Mouse (Mus musculus) MEL (cell line): ENCODE measurements around the gene Mrps27. TPM values are rescaled to one million over a fixed set of nuclear protein-coding genes. Genes with fewer than 3 reads are reported as not detected.

Source experiments
- DNase-seq: peaks from one replicate; pipeline ENCODE4 v3.0.0; 2011; ENCODE audit warnings: low read depth, low spot score
- H3K27ac ChIP-seq: 2 replicates; pipeline ENCODE4 v1.5.1; 2012; ENCODE audit warnings: low read depth, mild to moderate bottlenecking, control low read depth, low read length, moderate library complexity; ENCODE audit not compliant: control insufficient read depth
- H3K27me3 ChIP-seq, 2 experiments: fragments of 150-350 bp in 1 of 2; sonication (generic) in 1 of 2; 2 replicates each; pipeline ENCODE4 v1.6.1; 2012; ENCODE audit warnings: low read length in 2 of 2, mild to moderate bottlenecking in 2 of 2, improper control_type of control experiment in 1 of 2, moderate library complexity in 1 of 2; ENCODE audit not compliant: insufficient read depth in 2 of 2, control insufficient read depth in 1 of 2
- H3K36me3 ChIP-seq, 2 experiments: 2 replicates each; pipeline ENCODE4 v1.6.1; 2012 to 2014; ENCODE audit warnings: low read length in 2 of 2, improper control_type of control experiment in 1 of 2, inconsistent platforms in 1 of 2, mild to moderate bottlenecking in 1 of 2; ENCODE audit not compliant: insufficient read depth in 2 of 2, control insufficient read depth in 1 of 2
- H3K4me1 ChIP-seq, 2 experiments: fragments of 150-350 bp in 1 of 2; sonication (generic) in 1 of 2; 2 replicates each; pipeline ENCODE4 v1.6.1; 2012; ENCODE audit warnings: low read length in 2 of 2, improper control_type of control experiment in 1 of 2, mild to moderate bottlenecking in 1 of 2; ENCODE audit not compliant: insufficient read depth in 2 of 2, control insufficient read depth in 1 of 2
- H3K4me3 ChIP-seq, 2 experiments: fragments of 150-350 bp in 1 of 2; sonication (generic) in 1 of 2; 2 replicates each; pipeline ENCODE4 v1.5.1; 2012; ENCODE audit warnings: low read depth in 2 of 2, low read length in 2 of 2, mild to moderate bottlenecking in 2 of 2, moderate library complexity in 2 of 2, control low read depth in 1 of 2, improper control_type of control experiment in 1 of 2; ENCODE audit not compliant: control insufficient read depth in 1 of 2, insufficient read depth in 1 of 2
- H3K79me2 ChIP-seq: 2 replicates; pipeline ENCODE4 v1.6.1; 2012; ENCODE audit warnings: mild to moderate bottlenecking, low read length, moderate library complexity; ENCODE audit not compliant: control insufficient read depth, poor library complexity, insufficient read depth
- H3K9ac ChIP-seq: 2 replicates; pipeline ENCODE4 v1.6.1; 2012; ENCODE audit warnings: low read depth, mild to moderate bottlenecking, control low read depth, low read length, moderate library complexity; ENCODE audit not compliant: control insufficient read depth, poor library complexity, severe bottlenecking
- H3K9me3 ChIP-seq: fragments of 150-350 bp; sonication (generic); replicated peaks from 2 replicates; pipeline ENCODE4 v1.6.1; 2012; ENCODE audit warnings: mild to moderate bottlenecking, low read length, improper control_type of control experiment, moderate library complexity; ENCODE audit not compliant: insufficient read depth
- CHD1 ChIP-seq: IDR thresholded peaks from 2 replicates; pipeline ENCODE4 v1.6.1; 2012; ENCODE audit warnings: low read depth, mild to moderate bottlenecking, inconsistent platforms, low read length, improper control_type of control experiment
- E2F4 ChIP-seq: IDR thresholded peaks from 2 replicates; pipeline ENCODE4 v1.6.1; 2011; ENCODE audit warnings: low read depth, low read length, improper control_type of control experiment, borderline replicate concordance
- EP300 ChIP-seq, 2 experiments: IDR thresholded peaks; 2 replicates each; pipeline ENCODE4 v1.6.1; 2011; ENCODE audit warnings: improper control_type of control experiment in 2 of 2, low read length in 2 of 2, low read depth in 1 of 2, mild to moderate bottlenecking in 1 of 2
- GATA1 ChIP-seq: IDR thresholded peaks from 2 replicates; pipeline ENCODE4 v1.6.1; 2011; ENCODE audit warnings: low read depth, low read length, improper control_type of control experiment
- HCFC1 ChIP-seq: IDR thresholded peaks from 2 replicates; pipeline ENCODE4 v1.6.1; 2012; ENCODE audit warnings: low read depth, mild to moderate bottlenecking, inconsistent platforms, low read length, improper control_type of control experiment, moderate library complexity
- JUND ChIP-seq: IDR thresholded peaks from 2 replicates; pipeline ENCODE4 v1.6.1; 2011; ENCODE audit warnings: low read depth, mild to moderate bottlenecking, improper control_type of control experiment, low read length
- KAT2A ChIP-seq: conservative IDR thresholded peaks from 2 replicates; pipeline ENCODE4 v1.6.1; 2012; ENCODE audit warnings: low read depth, low read length, improper control_type of control experiment, inconsistent platforms
- MAZ ChIP-seq: IDR thresholded peaks from 2 replicates; pipeline ENCODE4 v1.6.1; 2012; ENCODE audit warnings: low read depth, mild to moderate bottlenecking, inconsistent platforms, low read length, improper control_type of control experiment
- MEF2A ChIP-seq: IDR thresholded peaks from 2 replicates; pipeline ENCODE4 v1.6.1; 2014; ENCODE audit warnings: low read depth, mild to moderate bottlenecking, inconsistent platforms, low read length, improper control_type of control experiment; ENCODE audit not compliant: poor library complexity, insufficient replicate concordance, severe bottlenecking; ENCODE audit errors: extremely low read depth
- MYB ChIP-seq: IDR thresholded peaks from 2 replicates; pipeline ENCODE4 v1.6.1; 2011; ENCODE audit warnings: mild to moderate bottlenecking, low read depth, low read length, improper control_type of control experiment
- MYC ChIP-seq: IDR thresholded peaks from 2 replicates; pipeline ENCODE4 v1.6.1; 2011; ENCODE audit warnings: low read depth, mild to moderate bottlenecking, low read length, improper control_type of control experiment, moderate library complexity
- NELFE ChIP-seq: IDR thresholded peaks from 2 replicates; pipeline ENCODE4 v1.6.1; 2011; ENCODE audit warnings: low read depth, low read length, improper control_type of control experiment
- RCOR1 ChIP-seq: IDR thresholded peaks from 2 replicates; pipeline ENCODE4 v1.6.1; 2012; ENCODE audit warnings: low read depth, mild to moderate bottlenecking, inconsistent platforms, low read length, improper control_type of control experiment
- SIN3A ChIP-seq: IDR thresholded peaks from 2 replicates; pipeline ENCODE4 v1.6.1; 2012; ENCODE audit warnings: low read length, improper control_type of control experiment, inconsistent platforms
- SMC3 ChIP-seq: IDR thresholded peaks from 2 replicates; pipeline ENCODE4 v1.6.1; 2011; ENCODE audit warnings: low read depth, low read length, improper control_type of control experiment
- TAL1 ChIP-seq: IDR thresholded peaks from 2 replicates; pipeline ENCODE4 v1.6.1; 2012; ENCODE audit warnings: mild to moderate bottlenecking, inconsistent platforms, low read length, moderate library complexity, mixed read lengths
- UBTF ChIP-seq: IDR thresholded peaks from 2 replicates; pipeline ENCODE4 v1.6.1; 2012; ENCODE audit warnings: low read depth, mild to moderate bottlenecking, inconsistent platforms, low read length, improper control_type of control experiment, moderate library complexity, borderline replicate concordance; ENCODE audit not compliant: insufficient read depth
- USF2 ChIP-seq, 2 experiments: IDR thresholded peaks; 2 replicates each; pipeline ENCODE4 v1.6.1; 2011 to 2012; ENCODE audit warnings: improper control_type of control experiment in 2 of 2, low read length in 2 of 2, borderline replicate concordance in 1 of 2, inconsistent platforms in 1 of 2, low read depth in 1 of 2, mild to moderate bottlenecking in 1 of 2; ENCODE audit not compliant: insufficient read depth in 1 of 2
- ZMIZ1 ChIP-seq: IDR thresholded peaks from 2 replicates; pipeline ENCODE4 v1.6.1; 2012; ENCODE audit warnings: low read depth, mild to moderate bottlenecking, inconsistent platforms, low read length, improper control_type of control experiment, moderate library complexity
- ZNF384 ChIP-seq: IDR thresholded peaks from 2 replicates; pipeline ENCODE4 v1.6.1; 2012; ENCODE audit warnings: low read depth, mild to moderate bottlenecking, inconsistent platforms, low read length, improper control_type of control experiment
- polyA plus RNA-seq, 2 experiments: library from polyadenylated mRNA; stranded (reverse) in 1 of 2; unstranded in 1 of 2; fragments of >175 nt in 1 of 2; fragments of >200 nt in 1 of 2; gene quantifications; 2 replicates each; pipeline versions ENCODE4 v1.2.1 to v1.2.4; 2012; ENCODE audit warnings: low replicate concordance in 2 of 2, low read depth in 1 of 2; ENCODE audit not compliant: insufficient read length in 2 of 2, insufficient read depth in 1 of 2, missing spikeins in 1 of 2
- total RNA-seq: library from RNA; depleted of rRNA; stranded (reverse); fragments of 300-350 nt; gene quantifications from 2 replicates; pipeline ENCODE4 v1.2.3, GENCODE M21; 2012

The Mrps27 gene
- total and polyA plus RNA-seq, 3 experiments: 27.9 to 44.1 TPM; not detected in 1

- Histone ChIP-seq H3K9me3 (no peaks in the 10 kb centered on the region), H3K9ac (no peak overlapping the region), H3K27ac (no peak overlapping the region), H3K27me3 (no peaks in the 10 kb centered on the region; a peak in 1 of 4 replicates), H3K4me1 (no peaks in the 10 kb centered on the region), H3K79me2 (no peaks in the 10 kb centered on the region), H3K36me3 (no peaks in the 10 kb centered on the region), H3K4me3 (no peak overlapping the region)
- no peak for TF ChIP-seq RCOR1
- no peak for TF ChIP-seq NELFE
- no peak for TF ChIP-seq MYB
- TF ChIP-seq ZNF384: no peak
- no peak for TF ChIP-seq MAZ
- no peak for TF ChIP-seq SMC3
- no peak for TF ChIP-seq UBTF
- TF ChIP-seq GATA1: no peak
- no peak for TF ChIP-seq TAL1
- TF ChIP-seq SIN3A: no peak
- no peak for TF ChIP-seq HCFC1
- no peak for TF ChIP-seq JUND
- no peak for TF ChIP-seq EP300 (IDR thresholded peaks at IDR 0.05; ENCODE audit: low read depth in 1 of 2, low read length in 2 of 2)
- no peak for TF ChIP-seq KAT2A
- DNase-seq: no peak
Observed at GRCm38 (mm10) chr13:99447002-99447401, 102.4 kb downstream of the Mrps27 start.

- no peaks in the 10 kb centered on the region for H3K4me1 ChIP-seq
- no peak for DNase-seq
- no peak overlapping the region for H3K27ac ChIP-seq
- H3K9me3 ChIP-seq: no peaks in the 10 kb centered on the region
- no peaks in the 10 kb centered on the region; a peak in 1 of 4 replicates for H3K27me3 ChIP-seq
- H3K36me3 ChIP-seq: no peaks in the 10 kb centered on the region
- H3K4me3 ChIP-seq: no peak overlapping the region
- no peaks in the 10 kb centered on the region for H3K79me2 ChIP-seq
- no peak for TF ChIP-seq ZMIZ1
- TF ChIP-seq CHD1: no peak
- no peak for TF ChIP-seq UBTF
- TF ChIP-seq MYC: no peak
- TF ChIP-seq SIN3A: no peak
- no peak for TF ChIP-seq USF2 (IDR thresholded peaks at IDR 0.05; ENCODE audit: borderline replicate concordance in 1 of 2, insufficient read depth in 1 of 2, low read depth in 1 of 2, low read length in 2 of 2)
- no peak for TF ChIP-seq MEF2A
- no peak for TF ChIP-seq E2F4
- no peak for TF ChIP-seq RCOR1
- TF ChIP-seq EP300 (IDR thresholded peaks at IDR 0.05; ENCODE audit: low read depth in 1 of 2, low read length in 2 of 2): no peak
- H3K9ac ChIP-seq: no peak overlapping the region
Observed at GRCm38 (mm10) chr13:99447403-99448199, 103.0 kb downstream of the Mrps27 start.
